ENCODE assay signal across 10 mouse cellular contexts in genomic region chr10:66914288-66914975, GRCm38 (mm10).
A peak's percentile ranks its signal among the peaks of the same experiment; 100 is the strongest.
DNase-seq lines count a peak whose midpoint lies in the region; ATAC-seq and TF ChIP-seq lines count a peak whose summit lies in the region.
"Had no signal": no experiment of that assay in that cellular context is flagged by ENCODE, and none has a peak within 500 bp of the region (broad histone marks: within the 10 kb centered on the region; RNA-seq: fewer than 3 reads in every experiment).

No protein-coding gene starts in this region.

- no peak for TF ChIP-seq CTCF in brain, embryonic 14.5 days (IDR thresholded peaks at IDR 0.05; ENCODE audit: borderline replicate concordance, extremely low read depth, insufficient read depth, insufficient read length)
- no peak for TF ChIP-seq CTCF in kidney, adult 2 months (conservative IDR thresholded peaks at IDR 0.05; ENCODE audit: insufficient read depth, insufficient read length, low read depth, low read length)

- H3K27me3 ChIP-seq in forebrain, embryonic 10.5 days (ENCODE audit: poor library complexity, severe bottlenecking): peaks cover 7% of the 10 kb centered on the region
- H3K27me3 ChIP-seq in forebrain, embryonic 16.5 days (replicated peaks; ENCODE audit: control insufficient read depth, insufficient read depth, low read length): no peaks in the 10 kb centered on the region
- no peaks in the 10 kb centered on the region for H3K27me3 ChIP-seq in kidney, adult 2 months (replicated peaks; ENCODE audit: control insufficient read depth, insufficient read depth, low read length)
- H3K27me3 ChIP-seq in midbrain, embryonic 15.5 days (replicated peaks): no peaks in the 10 kb centered on the region

- H3K9ac ChIP-seq in forebrain, embryonic 16.5 days (replicated peaks; ENCODE audit: low read depth, low read length): no peak overlapping the region
- H3K9ac ChIP-seq in midbrain, embryonic 15.5 days: no peak overlapping the region
- H3K9ac ChIP-seq: liver, embryonic 13.5 days had no signal

- H3K9me3 ChIP-seq in forebrain, embryonic 10.5 days: no peaks in the 10 kb centered on the region
- H3K9me3 ChIP-seq in forebrain, embryonic 16.5 days (ENCODE audit: control insufficient read depth, low read length): no peaks in the 10 kb centered on the region
- no peaks in the 10 kb centered on the region for H3K9me3 ChIP-seq in midbrain, embryonic 15.5 days
- H3K9me3 ChIP-seq: liver, embryonic 13.5 days had no signal

- no peak for DNase-seq in forebrain, embryonic 10.5 days (ENCODE audit: extremely low spot score, low spot score)
- peak; percentile 47 for DNase-seq in brain, embryonic 14.5 days (ENCODE audit: low read depth)
- peak; percentile 76 for DNase-seq in kidney, adult 2 months
- no peak for DNase-seq in gastrocnemius, adult 18-20 months (ENCODE audit: low spot score)
- no peak for DNase-seq in layer of hippocampus, postnatal 36 days
- no peak for DNase-seq in frontal cortex, postnatal 14 days (ENCODE audit: low spot score in 2 of 2)
- DNase-seq: gastrocnemius, postnatal 25 days; liver, embryonic 13.5 days had no signal

- H3K4me1 ChIP-seq in forebrain, embryonic 10.5 days: peaks cover 46% of the 10 kb centered on the region
- peaks cover 37% of the 10 kb centered on the region for H3K4me1 ChIP-seq in forebrain, embryonic 16.5 days (replicated peaks; ENCODE audit: control insufficient read depth, insufficient read depth, low read length)
- peaks cover 18% of the 10 kb centered on the region for H3K4me1 ChIP-seq in kidney, adult 2 months (ENCODE audit: control insufficient read depth, insufficient read depth, low read length)
- peaks cover 13% of the 10 kb centered on the region for H3K4me1 ChIP-seq in midbrain, embryonic 15.5 days

- TF ChIP-seq POLR2A in brain, embryonic 14.5 days (IDR thresholded peaks at IDR 0.05; ENCODE audit: borderline replicate concordance, extremely low read depth, insufficient read depth, insufficient read length, poor library complexity, severe bottlenecking): no peak
- no peak for TF ChIP-seq POLR2A in kidney, adult 2 months (IDR thresholded peaks at IDR 0.05; ENCODE audit: low read depth, low read length)

- WGBS in forebrain, embryonic 10.5 days: 57% methylated on average over 12 of the region's 12 CpGs
- WGBS in forebrain, embryonic 16.5 days: 36% methylated on average over 12 of the region's 12 CpGs
- 40% methylated on average over 12 of the region's 12 CpGs for WGBS in kidney, adult 2 months
- WGBS in midbrain, embryonic 15.5 days: 32% methylated on average over 12 of the region's 12 CpGs

- peak overlapping the region; percentile 76 for H3K27ac ChIP-seq in forebrain, embryonic 10.5 days
- H3K27ac ChIP-seq in forebrain, embryonic 16.5 days (ENCODE audit: low read length): no peak overlapping the region
- peak overlapping the region; percentile 72 for H3K27ac ChIP-seq in kidney, adult 2 months (ENCODE audit: insufficient read depth, low read depth, low read length)
- H3K27ac ChIP-seq in midbrain, embryonic 15.5 days: no peak overlapping the region
- H3K27ac ChIP-seq: liver, embryonic 13.5 days had no signal

- no peaks in the 10 kb centered on the region for H3K36me3 ChIP-seq in forebrain, embryonic 10.5 days (replicated peaks)
- no peaks in the 10 kb centered on the region for H3K36me3 ChIP-seq in forebrain, embryonic 16.5 days (ENCODE audit: control insufficient read depth, insufficient read depth)
- H3K36me3 ChIP-seq in kidney, adult 2 months (ENCODE audit: control insufficient read depth, insufficient read depth, low read length): no peaks in the 10 kb centered on the region
- H3K36me3 ChIP-seq in midbrain, embryonic 15.5 days (replicated peaks): no peaks in the 10 kb centered on the region
- H3K36me3 ChIP-seq: liver, embryonic 13.5 days had no signal

- H3K4me3 ChIP-seq in forebrain, embryonic 10.5 days: no peak overlapping the region
- no peak overlapping the region for H3K4me3 ChIP-seq in forebrain, embryonic 16.5 days (replicated peaks; ENCODE audit: low read length)
- no peak overlapping the region for H3K4me3 ChIP-seq in kidney, adult 2 months (ENCODE audit: insufficient read depth, low read depth, low read length)
- H3K4me3 ChIP-seq in midbrain, embryonic 15.5 days: no peak overlapping the region
- H3K4me3 ChIP-seq: liver, embryonic 13.5 days had no signal

- no peak overlapping the region for H3K4me2 ChIP-seq in forebrain, embryonic 16.5 days (ENCODE audit: low read length)
- no peak overlapping the region for H3K4me2 ChIP-seq in midbrain, embryonic 15.5 days
- H3K4me2 ChIP-seq: liver, embryonic 13.5 days had no signal

- no peak for ATAC-seq in forebrain, embryonic 16.5 days
- 0 out of 2 replicates have a peak, but pooled peaks have one; percentile 18 for ATAC-seq in midbrain, embryonic 15.5 days (replicated peaks)

Comparison
In these comparisons a context has a peak if more than half of its experiments do, and no peak if none do; other contexts are left out.
1. H3K27ac ChIP-seq: peak in forebrain, embryonic 10.5 days (single experiment) and kidney, adult 2 months (single experiment); none in forebrain, embryonic 16.5 days (single experiment) and midbrain, embryonic 15.5 days (single experiment).
2. DNase-seq: peak in brain, embryonic 14.5 days (single experiment) and kidney, adult 2 months (single experiment); none in forebrain, embryonic 10.5 days (single experiment), gastrocnemius, adult 18-20 months (single experiment), layer of hippocampus, postnatal 36 days (0 of 2) and frontal cortex, postnatal 14 days (0 of 2).